Mouse (Mus musculus) heart, adult 2 months (tissue): ENCODE results near the gene Flnc. TPM values are rescaled to one million over a fixed set of nuclear protein-coding genes. Genes with fewer than 3 reads are reported as not detected.

Experiments used
- DNase-seq, 2 experiments: peaks; one replicate each; pipeline ENCODE4 v3.0.0; 2021
- H3K27ac ChIP-seq: fragments of 200-600 bp; 2 replicates; pipeline ENCODE4 v1.8.1; 2022
- H3K27me3 ChIP-seq: fragments of 200-500 bp; 2 replicates; pipeline ENCODE4 v1.6.1; 2012; ENCODE audit warnings: mild to moderate bottlenecking, low read length, inconsistent platforms, mixed read lengths; ENCODE audit not compliant: control insufficient read depth, insufficient read depth
- H3K36me3 ChIP-seq: fragments of 200-500 bp; 2 replicates; pipeline ENCODE4 v1.6.1; 2012; ENCODE audit warnings: low read length, inconsistent platforms; ENCODE audit not compliant: control insufficient read depth, insufficient read depth
- H3K4me1 ChIP-seq: fragments of 200-500 bp; 2 replicates; pipeline ENCODE4 v1.6.1; 2011; ENCODE audit warnings: low read length; ENCODE audit not compliant: control insufficient read depth, insufficient read depth
- H3K4me3 ChIP-seq: fragments of 200-600 bp; 2 replicates; pipeline ENCODE4 v1.8.1; 2022
- H3K79me2 ChIP-seq: fragments of 200-500 bp; replicated peaks from 2 replicates; pipeline ENCODE4 v1.6.1; 2012; ENCODE audit warnings: mild to moderate bottlenecking, inconsistent platforms, low read length, moderate library complexity, mixed read lengths; ENCODE audit not compliant: control insufficient read depth, insufficient read depth
- H3K9ac ChIP-seq: fragments of 200-500 bp; 2 replicates; pipeline ENCODE4 v1.6.1; 2012; ENCODE audit warnings: low read depth, mild to moderate bottlenecking, control low read depth, inconsistent platforms, low read length, mixed read lengths
- CTCF ChIP-seq: fragments of 200-600 bp; IDR thresholded peaks from 2 replicates; pipeline ENCODE4 v1.8.1; 2022; ENCODE audit warnings: antibody characterized with exemption, mild to moderate bottlenecking, moderate library complexity
- EP300 ChIP-seq: fragments of 200-500 bp; IDR thresholded peaks from 2 replicates; pipeline ENCODE4 v1.6.1; 2011; ENCODE audit warnings: low read depth, low read length, control low read depth; ENCODE audit not compliant: insufficient read depth
- POLR2A ChIP-seq: fragments of 200-500 bp; IDR thresholded peaks from 2 replicates; pipeline ENCODE4 v1.6.1; 2011; ENCODE audit warnings: mild to moderate bottlenecking, low read depth, low read length, control low read depth; ENCODE audit not compliant: insufficient read depth
- WGBS: fragments of 180-500 bp; shearing (Covaris S2); methylation state at CpG from one replicate; pipeline ENCODE4 v1.1.7; 2018; 5-methylcytosine and 5-hydroxymethylcytosine counted together
- intact Hi-C: fragments of 180-260 bp; cut with DNase I; formaldehyde crosslinking; loops from one replicate; pipeline ENCODE4 v1.15.1; 2025
- polyA plus RNA-seq: library from polyadenylated mRNA; depleted of rRNA; stranded (reverse); fragments of >200 nt; gene quantifications from 2 replicates; pipeline ENCODE4 v1.2.3, GENCODE M21; 2012
- total RNA-seq, 2 experiments: library from RNA; stranded (reverse); gene quantifications; 2 replicates each; pipeline ENCODE4 v1.2.3; 2021

Gene Flnc
- total and polyA plus RNA-seq, 3 experiments: 56.0 to 222 (median 192) TPM

DNA sequence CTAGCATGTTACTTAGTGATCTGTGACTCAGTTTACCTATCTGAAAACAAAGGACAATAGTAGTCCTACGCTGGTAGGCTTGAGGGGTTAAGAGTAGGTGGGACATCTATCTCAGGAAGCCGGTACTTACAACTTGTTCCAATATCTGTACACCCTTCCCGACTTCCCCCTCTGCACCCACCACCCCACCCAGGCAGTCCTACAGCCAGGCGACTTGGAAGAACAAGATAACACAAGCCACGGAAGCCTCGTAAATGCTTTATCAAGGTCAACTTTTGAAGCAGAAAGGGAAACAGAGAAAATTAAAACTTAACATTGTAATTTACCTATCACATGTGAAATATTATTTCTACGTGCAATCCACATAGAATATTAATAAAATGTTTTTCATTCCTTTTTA is 67.1 kb downstream of the Flnc start:
- TF ChIP-seq EP300: no peak
- intact Hi-C loops: no loop called here
- Histone ChIP-seq H3K27me3 (peaks cover 1% of the 10 kb centered on the region; the same call in 1 of the 2 replicates), H3K4me1 (no peaks in the 10 kb centered on the region), H3K79me2 (no peaks in the 10 kb centered on the region), H3K27ac (no peak overlapping the region), H3K9ac (no peak overlapping the region), H3K4me3 (no peak overlapping the region), H3K36me3 (no peaks in the 10 kb centered on the region)
- no peak for DNase-seq
- 83% methylated on average over 7 of the region's 7 CpGs for WGBS

GRCm38 (mm10) chr6:29500810-29501209 is 67.8 kb downstream of the Flnc start:
- H3K4me1 ChIP-seq: no peaks in the 10 kb centered on the region
- H3K27ac ChIP-seq: no peak overlapping the region
- DNase-seq: no peak
- no peak for TF ChIP-seq CTCF
- TF ChIP-seq POLR2A: no peak
- no peak for TF ChIP-seq EP300
- intact Hi-C loops: no loop called here
- no peaks in the 10 kb centered on the region for H3K36me3 ChIP-seq
- H3K79me2 ChIP-seq: no peaks in the 10 kb centered on the region
- no peak overlapping the region for H3K4me3 ChIP-seq
- H3K9ac ChIP-seq: no peak overlapping the region
- H3K27me3 ChIP-seq: peaks cover 1% of the 10 kb centered on the region; the same call in 1 of the 2 replicates
- WGBS: 94% methylated on average over 6 of the region's 6 CpGs

DNA sequence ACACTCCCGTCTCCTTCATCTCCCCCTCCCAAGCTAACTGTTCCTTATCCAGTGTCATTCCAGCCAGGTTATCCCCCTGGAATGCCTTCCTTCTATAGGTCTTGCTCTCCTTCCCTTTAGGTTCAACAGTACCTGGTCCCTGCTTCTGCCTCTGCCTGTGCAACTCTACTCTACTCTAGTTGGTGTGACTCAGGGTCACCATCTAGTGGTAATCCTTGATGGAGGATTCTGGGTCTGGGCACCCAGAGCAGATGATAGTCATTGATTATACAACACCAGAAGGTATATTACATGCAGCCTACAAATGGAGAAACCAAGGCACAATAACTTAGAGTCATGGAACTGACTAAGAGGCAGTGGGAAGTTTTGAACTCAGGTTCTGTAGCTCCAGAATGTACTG is 68.5 kb downstream of the Flnc start:
- H3K4me1 ChIP-seq: no peaks in the 10 kb centered on the region
- WGBS: 92% methylated on average over 1 of the region's 1 CpGs
- no peak overlapping the region for H3K27ac ChIP-seq
- no peaks in the 10 kb centered on the region for H3K36me3 ChIP-seq
- no peaks in the 10 kb centered on the region for H3K27me3 ChIP-seq
- no peak overlapping the region for H3K9ac ChIP-seq
- intact Hi-C loops: no loop called here
- DNase-seq: no peak
- H3K79me2 ChIP-seq: no peaks in the 10 kb centered on the region
- H3K4me3 ChIP-seq: no peak overlapping the region
- TF ChIP-seq EP300: no peak
- peak; percentile 52 for TF ChIP-seq CTCF

GRCm38 (mm10) chr6:29505493-29505892 is 72.4 kb downstream of the Flnc start:
- no peaks in the 10 kb centered on the region; the same call in 1 of the 2 replicates for H3K4me1 ChIP-seq
- TF ChIP-seq EP300: no peak
- no peak for TF ChIP-seq POLR2A
- no peak for TF ChIP-seq CTCF
- H3K36me3 ChIP-seq: no peaks in the 10 kb centered on the region
- intact Hi-C loops: no loop called here
- no peak overlapping the region for H3K9ac ChIP-seq
- WGBS: 90% methylated on average over 5 of the region's 5 CpGs
- DNase-seq: no peak
- no peak overlapping the region for H3K4me3 ChIP-seq
- no peaks in the 10 kb centered on the region for H3K79me2 ChIP-seq
- H3K27ac ChIP-seq: no peak overlapping the region
- H3K27me3 ChIP-seq: peaks cover 6% of the 10 kb centered on the region; the same call in 1 of the 2 replicates

DNA sequence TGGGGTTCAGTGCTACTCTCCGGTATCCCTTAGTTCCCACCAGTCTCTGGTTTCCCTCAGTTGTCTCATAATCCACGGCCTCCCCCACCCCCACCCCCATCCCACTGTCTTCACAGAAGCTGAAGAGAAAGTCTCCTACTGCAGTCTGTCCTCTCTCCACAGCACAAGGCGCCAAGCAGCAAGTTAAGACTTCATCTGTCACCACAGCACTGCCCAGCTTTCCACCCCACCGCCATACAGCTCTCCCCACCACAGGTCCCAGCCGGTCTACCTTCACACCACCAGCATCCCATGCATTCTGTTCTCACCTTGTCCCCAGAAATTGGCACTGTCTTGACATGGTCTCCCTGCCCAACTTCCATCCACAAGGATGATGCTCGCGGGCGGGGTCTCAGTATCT is 73.8 kb downstream of the Flnc start:
- Histone ChIP-seq H3K27me3 (peaks cover 6% of the 10 kb centered on the region; the same call in 1 of the 2 replicates), H3K79me2 (no peaks in the 10 kb centered on the region), H3K27ac (no peak overlapping the region), H3K4me1 (no peaks in the 10 kb centered on the region; the same call in 1 of the 2 replicates), H3K4me3 (no peak overlapping the region), H3K36me3 (no peaks in the 10 kb centered on the region), H3K9ac (no peak overlapping the region)
- no peak for TF ChIP-seq EP300
- TF ChIP-seq POLR2A: no peak
- TF ChIP-seq CTCF: no peak
- WGBS: 36% methylated on average over 8 of the region's 8 CpGs
- no peak for DNase-seq
- intact Hi-C loops: no loop called here

GRCm38 (mm10) chr6:29507447-29508309 is 74.6 kb downstream of the Flnc start, which contains the start of gene Kcp:
Gene Kcp (minus strand): TSS chr6:29507952.
- Histone ChIP-seq H3K27ac (no peak within 1 kb of the TSS), H3K4me3 (peak within 1 kb of the TSS; percentile 50), H3K36me3 (no peaks in the 10 kb centered on the region), H3K4me1 (no peaks in the 10 kb centered on the region; the same call in 1 of the 2 replicates), H3K79me2 (no peaks in the 10 kb centered on the region), H3K27me3 (peaks cover 6% of the 10 kb centered on the region; the same call in 1 of the 2 replicates), H3K9ac (peak within 1 kb of the TSS; percentile 59)
- peak; percentile 15 to 51 for DNase-seq
- intact Hi-C loops: no loop called here
- TF ChIP-seq POLR2A: no peak
- no peak for TF ChIP-seq EP300
- no peak for TF ChIP-seq CTCF
- WGBS: 2% methylated on average over 47 of the region's 47 CpGs
